Comparison of ENCODE assay signal across 8 mouse cellular contexts in genomic region chr19:46317546-46317885, GRCm38 (mm10). TPM values are rescaled to one million over a fixed set of nuclear protein-coding genes. Genes with fewer than 3 reads are reported as not detected.
DNase-seq lines count a peak whose midpoint lies in the region; ATAC-seq lines count a peak whose summit lies in the region.

No protein-coding gene starts in this region.

- H3K9ac ChIP-seq in embryonic facial prominence, embryonic 13.5 days, result peak overlapping the region; percentile 71
- peak overlapping the region; percentile 76 for H3K9ac ChIP-seq in intestine, embryonic 14.5 days (ENCODE audit: low read length)
- peak overlapping the region; percentile 69 for H3K9ac ChIP-seq in midbrain, embryonic 15.5 days

- no peaks in the 10 kb centered on the region for H3K9me3 ChIP-seq in embryonic facial prominence, embryonic 13.5 days
- no peaks in the 10 kb centered on the region for H3K9me3 ChIP-seq in intestine, embryonic 14.5 days (ENCODE audit: control insufficient read depth, low read length)
- no peaks in the 10 kb centered on the region for H3K9me3 ChIP-seq in midbrain, embryonic 15.5 days

- no peak overlapping the region for H3K27ac ChIP-seq in embryonic facial prominence, embryonic 13.5 days
- peak overlapping the region; percentile 90 for H3K27ac ChIP-seq in intestine, embryonic 14.5 days (ENCODE audit: low read depth)
- H3K27ac ChIP-seq in midbrain, embryonic 15.5 days, result peak overlapping the region; percentile 76

- H3K4me3 ChIP-seq in embryonic facial prominence, embryonic 13.5 days, result peak overlapping the region; percentile 54
- peak overlapping the region; percentile 66 for H3K4me3 ChIP-seq in intestine, embryonic 14.5 days (ENCODE audit: low read depth, low read length)
- peak overlapping the region; percentile 64 for H3K4me3 ChIP-seq in midbrain, embryonic 15.5 days

- no peak for ATAC-seq in embryonic facial prominence, embryonic 13.5 days (ENCODE audit: insufficient number of reproducible peaks, insufficient read depth, low FRiP score, low TSS enrichment, low read depth)
- peak; percentile 2; the same call in 1 of the 2 replicates for ATAC-seq in intestine, embryonic 14.5 days (replicated peaks; ENCODE audit: low FRiP score, low TSS enrichment, low read depth)
- peak; percentile 45 for ATAC-seq in midbrain, embryonic 15.5 days (replicated peaks)

- H3K4me1 ChIP-seq in embryonic facial prominence, embryonic 13.5 days, result peaks cover 46% of the 10 kb centered on the region
- H3K4me1 ChIP-seq in intestine, embryonic 14.5 days (replicated peaks; ENCODE audit: control insufficient read depth, insufficient read depth, low read length), result peaks cover 59% of the 10 kb centered on the region
- H3K4me1 ChIP-seq in midbrain, embryonic 15.5 days, result peaks cover 75% of the 10 kb centered on the region

- DNase-seq in layer of hippocampus, adult 11-12 months (ENCODE audit: low spot score), result peak; percentile 15
- no peak for DNase-seq in layer of hippocampus, adult 9-10 months (ENCODE audit: low spot score)
- peak; percentile 38 for DNase-seq in cerebellum, adult 8-10 months
- DNase-seq in intestine, embryonic 14.5 days (ENCODE audit: low spot score), result no peak
- no peak for DNase-seq in adrenal gland, postnatal 36 days
- no peak for DNase-seq in lung, postnatal 14 days

- H3K27me3 ChIP-seq in embryonic facial prominence, embryonic 13.5 days, result peaks cover 100% of the 10 kb centered on the region
- peaks cover 45% of the 10 kb centered on the region for H3K27me3 ChIP-seq in intestine, embryonic 14.5 days (replicated peaks; ENCODE audit: control insufficient read depth, insufficient read depth, low read length)
- H3K27me3 ChIP-seq in midbrain, embryonic 15.5 days (replicated peaks), result peaks cover 35% of the 10 kb centered on the region

- WGBS in embryonic facial prominence, embryonic 13.5 days, result 1% methylated on average over 46 of the region's 48 CpGs
- 2% methylated on average over 47 of the region's 48 CpGs for WGBS in intestine, embryonic 14.5 days
- under 1% methylated on average over 44 of the region's 48 CpGs for WGBS in midbrain, embryonic 15.5 days

- peak overlapping the region; percentile 79 for H3K4me2 ChIP-seq in embryonic facial prominence, embryonic 13.5 days
- H3K4me2 ChIP-seq in intestine, embryonic 14.5 days (ENCODE audit: low read length), result peak overlapping the region; percentile 61
- H3K4me2 ChIP-seq in midbrain, embryonic 15.5 days, result peak overlapping the region; percentile 89

- H3K36me3 ChIP-seq in embryonic facial prominence, embryonic 13.5 days, result peaks cover 10% of the 10 kb centered on the region; the same call in 1 of the 2 replicates
- peaks cover 3% of the 10 kb centered on the region; the same call in 1 of the 2 replicates for H3K36me3 ChIP-seq in intestine, embryonic 14.5 days (ENCODE audit: control insufficient read depth, insufficient read depth, low read length)
- H3K36me3 ChIP-seq in midbrain, embryonic 15.5 days (replicated peaks), result peaks cover 7% of the 10 kb centered on the region

RNA-seq across cellular contexts. Expression of gene Psd, which starts 9.4 kb away (rescaled TPM):
- polyA plus RNA-seq in embryonic facial prominence, embryonic 13.5 days (2015; fragmentation: Nextera tagmentation; extraction: Ambion mirVana), result 5.0 and 6.0 TPM in 2 replicates
- 36.4 and 43.9 TPM in 2 replicates for polyA plus RNA-seq in intestine, embryonic 14.5 days (2014; fragmentation: Nextera tagmentation; extraction: Ambion mirVana)
- polyA plus RNA-seq in midbrain, embryonic 15.5 days (2015; fragmentation: Nextera tagmentation; extraction: Ambion mirVana), result 146 and 148 TPM in 2 replicates
- 1 to 10 TPM; 6.0 to 7.5 TPM for total RNA-seq in adrenal gland, postnatal 36 days (2021)

RNA-seq across cellular contexts. Expression of gene Fbxl15, which starts 10.5 kb away (rescaled TPM):
- 15.1 and 16.5 TPM in 2 replicates for polyA plus RNA-seq in embryonic facial prominence, embryonic 13.5 days (2015; fragmentation: Nextera tagmentation; extraction: Ambion mirVana)
- 17.5 and 17.7 TPM in 2 replicates for polyA plus RNA-seq in intestine, embryonic 14.5 days (2014; fragmentation: Nextera tagmentation; extraction: Ambion mirVana)
- polyA plus RNA-seq in midbrain, embryonic 15.5 days (2015; fragmentation: Nextera tagmentation; extraction: Ambion mirVana), result 48.2 and 54.8 TPM in 2 replicates
- 10 to 100 TPM in 1 of 2 experiments, 1 to 10 TPM in 1; 9.2 to 10.0 TPM for total RNA-seq in adrenal gland, postnatal 36 days (2021)

RNA-seq across cellular contexts. Expression of gene Nfkb2, which starts 13.4 kb away (rescaled TPM):
- 9.0 and 9.5 TPM in 2 replicates for polyA plus RNA-seq in embryonic facial prominence, embryonic 13.5 days (2015; fragmentation: Nextera tagmentation; extraction: Ambion mirVana)
- 7.9 and 9.2 TPM in 2 replicates for polyA plus RNA-seq in intestine, embryonic 14.5 days (2014; fragmentation: Nextera tagmentation; extraction: Ambion mirVana)
- polyA plus RNA-seq in midbrain, embryonic 15.5 days (2015; fragmentation: Nextera tagmentation; extraction: Ambion mirVana), result 2.3 and 2.7 TPM in 2 replicates
- 10 to 100 TPM; 39.9 to 42.6 TPM for total RNA-seq in adrenal gland, postnatal 36 days (2021)

RNA-seq across cellular contexts. Expression of gene Cuedc2, which starts 21.0 kb away (rescaled TPM):
- polyA plus RNA-seq in embryonic facial prominence, embryonic 13.5 days (2015; fragmentation: Nextera tagmentation; extraction: Ambion mirVana), result 177 and 188 TPM in 2 replicates
- polyA plus RNA-seq in intestine, embryonic 14.5 days (2014; fragmentation: Nextera tagmentation; extraction: Ambion mirVana), result 154 and 176 TPM in 2 replicates
- 340 and 347 TPM in 2 replicates for polyA plus RNA-seq in midbrain, embryonic 15.5 days (2015; fragmentation: Nextera tagmentation; extraction: Ambion mirVana)
- 10 to 100 TPM; 74.7 to 77.8 TPM for total RNA-seq in adrenal gland, postnatal 36 days (2021)

RNA-seq across cellular contexts. Expression of gene Mfsd13a, which starts 23.4 kb away (rescaled TPM):
- polyA plus RNA-seq in embryonic facial prominence, embryonic 13.5 days (2015; fragmentation: Nextera tagmentation; extraction: Ambion mirVana), result 3.3 and 4.3 TPM in 2 replicates
- polyA plus RNA-seq in intestine, embryonic 14.5 days (2014; fragmentation: Nextera tagmentation; extraction: Ambion mirVana), result 12.3 and 12.7 TPM in 2 replicates
- polyA plus RNA-seq in midbrain, embryonic 15.5 days (2015; fragmentation: Nextera tagmentation; extraction: Ambion mirVana), result 11.1 and 11.7 TPM in 2 replicates
- total RNA-seq in adrenal gland, postnatal 36 days (2021), result 1 to 10 TPM; 5.2 to 7.5 TPM

Comparison
In these comparisons a context has a peak if more than half of its experiments do, and no peak if none do; other contexts are left out.
1. DNase-seq: peak in layer of hippocampus, adult 11-12 months (single experiment) and cerebellum, adult 8-10 months (single experiment); none in layer of hippocampus, adult 9-10 months (single experiment), intestine, embryonic 14.5 days (single experiment), adrenal gland, postnatal 36 days (0 of 2) and lung, postnatal 14 days (single experiment).
2. Peak in every context shown above with its lines, with median percentiles within 50 percentile points of each other: H3K4me2 ChIP-seq, H3K4me3 ChIP-seq and H3K9ac ChIP-seq.